Mouse (Mus musculus) adrenal gland, adult 2 months (tissue): ENCODE results near the gene Hexim1. TPM values are rescaled to one million over a fixed set of nuclear protein-coding genes. Genes with fewer than 3 reads are reported as not detected.

Experiments used
- DNase-seq: peaks from one replicate; pipeline ENCODE4 v3.0.0; 2021
- long read RNA-seq: library from polyadenylated mRNA; stranded (forward); transcript quantifications from one replicate; pipeline ENCODE4 v2.0.0, GENCODE M21; 2021
- polyA plus RNA-seq: library from polyadenylated mRNA; depleted of rRNA; stranded (reverse); fragments of >200 nt; gene quantifications from 2 replicates; pipeline ENCODE4 v1.2.3, GENCODE M21; 2012; rRNA removed
- total RNA-seq, 2 experiments: library from RNA; stranded (reverse); gene quantifications; 2 replicates each; pipeline ENCODE4 v1.2.3; 2021

Hexim1 gene
- total RNA-seq (10 to 100 TPM; 70.9 to 83.7 TPM), polyA plus RNA-seq (15.7 and 16.5 TPM in 2 replicates)
- long read RNA-seq, transcript Hexim1-201 (1 exons, 3,495 nt), result major isoform, 11 of 11 reads
- long read RNA-seq, partial matches to known transcripts, result 0 of 11 reads
- long read RNA-seq, other reads (novel, unspliced or antisense), result 0 of 11 reads

DNA sequence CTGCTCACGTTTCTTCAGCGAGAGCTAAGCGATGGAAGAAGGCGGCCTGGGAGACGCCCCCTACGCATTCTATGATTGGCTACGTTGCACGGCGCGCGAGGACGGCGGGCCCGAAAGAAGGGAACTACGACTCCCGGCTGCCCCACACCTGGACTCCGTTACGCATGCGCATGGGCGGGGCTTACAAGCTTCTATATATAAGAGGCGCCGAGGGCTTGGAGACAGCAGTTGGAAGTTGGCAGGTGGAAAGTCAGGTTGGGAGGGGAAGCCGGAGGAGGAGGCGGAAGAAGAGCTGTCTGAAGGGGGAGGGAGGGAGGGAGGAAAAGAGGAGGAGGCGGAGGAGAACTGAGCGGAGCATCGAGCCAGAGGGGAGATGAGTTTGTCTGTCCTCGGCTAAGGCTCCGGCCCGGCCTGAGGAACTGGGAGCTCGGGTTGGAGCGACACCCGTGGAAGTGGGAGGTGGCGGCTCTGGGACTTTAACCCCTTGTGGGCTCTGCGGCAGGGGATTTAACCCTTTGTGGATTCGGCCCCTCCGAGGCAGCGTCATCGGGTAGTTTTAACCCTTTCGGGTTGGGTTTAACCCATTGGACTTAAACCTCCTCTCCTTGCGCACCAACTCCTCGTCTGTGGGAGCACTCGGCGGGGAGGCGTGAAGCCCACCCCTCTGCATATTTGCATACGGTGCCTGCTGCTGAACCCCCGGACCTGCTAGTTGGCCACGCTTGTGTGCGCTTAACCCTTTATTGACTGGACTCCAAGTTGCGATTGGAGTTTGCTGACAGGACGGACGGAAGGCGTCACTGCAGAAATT is at the start of gene Hexim1:
TSS of gene Hexim1 (plus strand) at position 224 of the 811 bp plus-strand sequence.
- DNase-seq, result peak; percentile 100

DNA sequence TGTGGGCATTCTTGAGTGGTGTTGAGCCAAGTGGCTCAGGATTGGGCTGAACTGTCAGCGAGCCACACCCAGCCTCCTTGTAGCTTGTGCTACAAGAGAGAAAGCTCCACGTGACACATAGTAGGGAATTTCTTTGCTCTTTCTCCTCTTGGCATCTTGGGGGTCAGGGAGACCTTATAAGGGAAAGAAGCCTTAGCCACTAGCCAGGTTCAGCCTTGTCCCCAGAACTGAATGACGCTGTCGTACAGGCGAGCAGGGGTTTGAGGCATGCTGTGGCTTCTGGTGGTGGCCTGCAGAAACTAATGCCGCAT is 49.0 kb upstream of the Hexim1 start:
- DNase-seq, result no peak

GRCm38 (mm10) chr11:103067457-103068001 is 48.5 kb upstream of the Hexim1 start:
- peak; percentile 51 for DNase-seq

DNA sequence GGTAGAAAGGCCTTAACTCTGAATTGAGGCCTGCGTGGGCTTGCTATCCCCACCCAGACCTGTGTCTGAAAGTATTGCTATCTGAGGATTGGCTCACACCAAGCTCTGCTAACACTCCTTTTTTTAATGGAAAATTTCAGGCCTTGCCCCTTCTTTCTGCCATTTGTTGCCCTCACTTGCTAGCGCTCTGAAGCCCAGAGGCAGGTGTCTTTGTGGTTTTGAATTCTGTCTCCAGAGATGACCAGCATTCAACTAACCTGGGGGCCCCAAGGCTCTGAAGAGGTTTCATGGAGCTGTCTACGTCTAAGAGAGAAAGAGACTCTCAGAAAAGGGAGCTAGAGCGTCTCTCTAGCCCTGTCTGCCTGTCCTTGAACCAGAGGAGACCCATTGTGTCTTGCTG is 47.8 kb upstream of the Hexim1 start:
- no peak for DNase-seq

GRCm38 (mm10) chr11:103068884-103069283 is 47.1 kb upstream of the Hexim1 start:
- DNase-seq, result no peak

DNA sequence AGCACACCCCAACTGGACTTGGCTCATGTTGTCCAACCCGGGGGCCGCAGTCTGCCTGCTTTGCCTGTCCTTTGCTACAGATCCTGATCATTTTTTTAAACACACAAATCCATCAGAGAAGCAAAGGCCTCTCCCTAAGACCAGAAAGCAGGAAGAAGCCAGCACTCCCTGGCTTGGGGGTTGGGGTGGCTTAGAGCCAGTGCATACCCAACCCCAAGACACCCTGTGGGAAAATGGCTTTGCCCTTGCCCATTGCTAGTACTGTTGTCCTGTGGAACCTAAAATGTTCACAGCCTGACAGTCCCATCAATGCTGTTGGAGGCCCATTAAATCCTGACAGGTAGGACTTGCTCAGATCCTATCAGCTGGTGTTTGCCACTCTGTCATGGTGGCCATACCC is 46.3 kb upstream of the Hexim1 start:
- DNase-seq, result no peak

DNA sequence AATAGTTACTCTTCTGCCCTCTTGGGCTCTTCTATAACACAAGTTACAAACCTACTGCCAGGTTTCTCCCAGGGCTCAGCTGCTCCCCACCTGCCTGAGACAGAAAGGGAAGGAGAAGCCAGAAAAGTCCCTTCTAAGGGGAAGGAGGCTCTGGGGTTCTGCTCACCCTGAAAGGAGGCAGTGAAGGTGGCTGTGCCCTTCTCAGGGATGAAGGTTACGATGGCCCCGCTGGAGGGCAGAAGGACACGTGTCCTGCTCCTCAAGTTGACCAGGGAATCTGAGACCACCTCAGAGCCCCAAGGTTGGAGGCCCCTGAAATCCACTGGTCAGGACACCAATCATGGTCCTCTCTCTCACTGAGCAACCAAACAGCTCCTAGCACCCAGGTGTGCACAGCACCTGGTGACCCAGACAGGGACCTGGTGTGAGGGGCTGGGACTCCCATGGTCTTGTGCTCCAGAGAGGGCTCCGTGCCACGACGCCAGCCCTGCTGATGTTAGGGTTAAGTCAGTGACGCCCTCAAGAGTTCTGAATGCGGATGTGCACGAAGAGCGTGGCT is 45.6 kb upstream of the Hexim1 start:
- no peak for DNase-seq

- no peak for DNase-seq
Measured at GRCm38 (mm10) chr11:103073671-103074070, 42.4 kb upstream of the Hexim1 start.

DNA sequence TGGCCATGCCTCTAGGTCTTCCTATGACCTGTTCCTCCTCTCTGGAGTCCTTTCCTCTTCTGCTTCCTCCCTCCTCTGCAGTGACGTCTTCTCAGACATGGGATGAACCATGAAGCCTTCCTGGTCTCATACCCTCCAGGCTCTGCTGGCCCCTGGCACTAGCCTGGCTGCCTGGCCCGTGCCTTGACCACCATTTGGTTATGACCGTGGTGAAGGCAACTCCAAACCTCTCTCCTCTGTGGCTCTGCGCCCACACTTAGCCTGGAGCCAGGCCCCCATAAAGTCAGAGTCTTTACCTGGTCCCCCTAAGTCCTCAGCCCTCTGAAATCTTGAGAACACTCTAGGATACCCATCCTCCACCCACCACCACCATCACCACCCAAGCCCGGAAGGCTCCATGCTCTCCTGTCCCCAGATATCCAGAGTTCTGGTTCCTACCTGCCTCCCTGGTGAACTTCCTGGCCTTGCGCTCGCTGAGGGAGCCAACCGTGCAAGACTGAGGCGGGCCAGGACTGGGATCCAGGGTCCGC is 41.8 kb upstream of the Hexim1 start:
- no peak for DNase-seq

DNA sequence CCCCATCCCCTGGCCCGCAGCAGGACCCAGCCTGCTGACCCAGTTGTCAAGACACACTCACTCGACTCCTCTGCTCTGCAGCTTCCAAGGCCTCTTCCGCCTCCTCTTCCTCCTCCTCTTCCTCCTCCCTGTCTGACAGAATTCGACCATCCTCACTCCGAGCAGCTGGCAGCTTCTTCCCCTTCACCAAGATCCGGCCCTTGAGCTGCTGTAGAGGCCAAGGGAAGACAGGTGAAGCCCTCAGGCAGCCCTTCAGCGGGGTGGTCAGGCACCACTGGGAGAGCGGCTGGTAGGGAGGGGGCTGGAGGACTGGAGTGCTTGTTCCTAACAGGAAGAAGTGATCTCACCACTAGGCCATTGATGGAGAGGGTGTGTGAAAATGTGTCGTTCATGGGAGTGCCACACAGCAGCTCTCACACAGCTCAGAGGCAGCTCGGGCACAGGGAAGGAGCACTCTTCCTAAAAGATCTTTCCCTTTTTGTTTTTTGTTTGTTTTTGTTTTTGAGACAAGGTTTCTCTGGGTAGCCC is 41.2 kb upstream of the Hexim1 start:
- DNase-seq, result no peak

DNA sequence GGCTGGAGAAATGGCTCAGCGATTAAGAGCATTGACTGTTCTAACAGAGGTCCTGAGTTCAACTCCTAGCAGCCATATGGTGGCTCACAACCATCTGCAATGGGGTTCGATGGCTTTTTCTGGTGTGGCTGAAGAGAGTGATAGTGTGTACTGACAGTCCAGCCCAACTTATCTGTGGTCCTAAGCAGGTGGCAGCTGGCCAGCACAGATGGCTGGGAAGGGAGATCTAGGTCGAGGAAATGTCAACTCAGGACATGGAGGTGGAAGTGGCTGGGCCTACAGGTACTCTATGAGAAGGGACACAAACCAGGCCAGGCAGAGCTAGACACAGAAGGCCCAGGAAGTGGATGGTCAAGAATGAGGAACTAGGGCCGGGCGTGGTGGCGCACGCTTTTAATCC is 40.0 kb upstream of the Hexim1 start:
- DNase-seq, result no peak

GRCm38 (mm10) chr11:103076581-103076980 is 39.5 kb upstream of the Hexim1 start:
- no peak for DNase-seq

DNA sequence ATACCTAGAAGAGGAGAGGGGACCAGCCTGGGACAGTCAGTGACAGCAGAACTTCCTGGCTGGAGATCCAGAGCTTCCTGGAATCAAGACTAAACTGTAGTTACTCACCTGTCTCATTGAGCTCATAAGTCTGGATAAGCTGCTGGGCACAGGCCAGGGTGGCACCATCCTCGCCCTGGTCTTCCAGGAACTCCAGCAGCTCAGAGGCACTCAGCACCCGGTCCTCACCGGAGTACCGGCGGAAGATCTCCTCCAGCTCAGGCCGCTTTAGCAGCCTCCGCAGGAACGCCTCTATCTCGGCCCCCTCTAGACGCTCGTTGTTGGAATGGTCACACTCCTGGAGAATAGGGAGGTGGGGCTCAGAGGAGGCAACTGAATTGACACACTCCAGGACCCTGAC is 37.9 kb upstream of the Hexim1 start:
- no peak for DNase-seq

DNA sequence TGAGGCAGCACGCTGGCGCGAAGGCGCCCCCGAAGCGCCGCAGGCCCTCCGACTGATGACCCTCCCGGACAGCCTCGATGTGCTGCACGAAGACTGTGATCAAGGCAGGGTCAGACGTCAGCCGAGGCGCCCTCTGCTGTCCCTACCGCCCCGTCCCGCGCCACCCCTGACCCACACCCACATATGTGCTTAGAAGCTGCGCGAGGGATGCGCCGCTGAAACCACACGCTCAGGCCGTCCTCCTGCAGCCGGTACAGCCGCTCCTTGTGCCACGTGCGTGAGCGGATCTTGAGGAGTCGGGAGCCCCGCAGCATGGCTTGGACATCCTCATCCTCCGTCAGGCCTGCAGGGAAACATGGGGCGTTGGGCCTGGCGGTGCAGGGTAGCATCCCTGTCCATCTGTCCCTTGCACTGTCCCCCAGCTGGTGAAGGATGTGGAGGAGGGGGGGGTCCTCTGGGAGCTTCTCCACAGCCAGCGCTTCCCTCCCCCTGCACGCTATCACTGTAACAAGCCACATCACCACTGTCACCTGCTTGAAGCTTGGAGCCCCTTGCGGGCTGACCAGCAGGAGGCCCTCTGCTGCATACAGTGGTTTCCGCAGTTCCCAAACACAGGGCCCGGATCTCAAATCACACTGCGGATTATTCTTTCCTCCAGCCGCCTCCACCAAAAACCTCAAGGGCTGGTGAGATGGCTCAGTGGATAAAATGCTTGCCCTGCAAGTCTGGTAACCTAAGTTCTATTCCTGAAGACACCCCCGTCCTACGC is 35.5 kb upstream of the Hexim1 start:
- no peak for DNase-seq

- DNase-seq, result no peak
Measured at GRCm38 (mm10) chr11:103081631-103082030, 34.4 kb upstream of the Hexim1 start.

DNA sequence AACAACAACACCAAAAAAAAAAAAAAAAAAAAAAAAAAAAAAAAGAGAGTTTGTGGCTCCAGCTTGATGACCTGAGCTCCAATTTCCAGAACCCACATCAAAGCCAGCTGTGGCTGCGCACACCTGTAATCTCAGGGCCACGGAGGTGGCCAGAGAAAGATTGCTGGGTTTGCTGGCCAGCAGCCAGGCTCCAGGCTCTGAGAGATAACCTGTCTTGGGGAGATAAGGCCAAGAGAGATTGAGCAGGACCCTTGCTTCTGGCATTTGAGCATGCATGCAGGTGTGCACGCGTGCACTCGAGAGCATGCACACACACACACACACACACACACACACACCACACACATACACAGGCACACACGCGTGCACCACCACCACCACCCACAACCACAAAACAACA is 22.7 kb upstream of the Hexim1 start:
- no peak for DNase-seq

- peak; percentile 87 for DNase-seq
Measured at GRCm38 (mm10) chr11:103093862-103094833, 21.9 kb upstream of the Hexim1 start.

DNA sequence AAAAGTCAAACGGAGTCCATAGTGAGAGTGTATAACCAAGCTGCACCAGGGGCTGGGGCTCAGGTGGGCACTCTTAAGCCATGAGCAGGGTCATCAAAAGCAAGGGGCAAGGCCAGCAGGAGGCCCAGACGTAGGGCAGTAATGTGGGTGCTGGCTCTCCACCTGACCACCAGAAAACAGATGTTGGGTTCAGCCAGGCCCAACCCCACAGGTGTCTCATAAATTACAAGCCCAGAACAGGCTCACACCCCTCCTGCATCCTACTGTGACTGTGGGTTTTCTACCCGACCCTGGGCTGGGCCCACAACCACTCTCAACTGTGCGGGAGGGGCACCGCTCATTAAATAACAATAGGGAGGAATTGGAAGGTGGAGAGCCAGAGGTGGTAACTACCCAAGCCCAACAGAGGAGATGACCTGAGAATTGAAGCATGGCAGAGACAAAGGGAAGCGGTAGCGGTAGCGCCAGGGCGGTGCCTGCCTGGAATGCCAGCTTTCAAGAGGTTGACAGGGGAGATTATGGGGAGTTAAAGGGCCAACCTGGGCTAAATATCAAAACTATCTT is 20.8 kb upstream of the Hexim1 start:
- no peak for DNase-seq

GRCm38 (mm10) chr11:103095801-103096200 is 20.2 kb upstream of the Hexim1 start:
- DNase-seq, result no peak
